Mouse (Mus musculus): Measurements from ENCODE around the gene Shq1.

GRCm38 (mm10) chr6:100709483-100709882, 38.5 kb upstream of the Shq1 start:
- TF ChIP-seq POLR2A (IDR thresholded peaks at IDR 0.05; ENCODE audit: low read depth, low read length) (no peak), CTCF (IDR thresholded peaks at IDR 0.05; ENCODE audit: extremely low read depth, insufficient read depth, insufficient read length, insufficient replicate concordance) (no peak)

All from spleen, adult 2 months (tissue).